Mouse (Mus musculus): ENCODE measurements around the gene Vmp1. TPM values are rescaled to one million over a fixed set of nuclear protein-coding genes. Genes with fewer than 3 reads are reported as not detected.

The Vmp1 gene
- polyA plus RNA-seq, 1 experiment from 2014 or later, result 101 TPM

- Histone ChIP-seq H3K27ac (ENCODE audit: low read length) (no peak overlapping the region), H3K4me3 (ENCODE audit: low read length) (no peak overlapping the region), H3K36me3 (ENCODE audit: control insufficient read depth, insufficient read depth, low read length) (no peaks in the 10 kb centered on the region), H3K4me2 (ENCODE audit: low read depth, low read length) (no peak overlapping the region), H3K27me3 (ENCODE audit: control insufficient read depth, insufficient read depth, low read depth, low read length) (no peaks in the 10 kb centered on the region), H3K4me1 (replicated peaks; ENCODE audit: control insufficient read depth, insufficient read depth, low read length) (peaks cover 19% of the 10 kb centered on the region), H3K9ac (ENCODE audit: low read length) (no peak overlapping the region), H3K9me3 (ENCODE audit: control insufficient read depth, low read length) (no peaks in the 10 kb centered on the region)
- ATAC-seq (ENCODE audit: low read depth), result no peak
- 71% methylated on average over 3 of the region's 3 CpGs for WGBS
Observed at GRCm38 (mm10) chr11:86681423-86681822, 2.2 kb downstream of the Vmp1 start.

DNA sequence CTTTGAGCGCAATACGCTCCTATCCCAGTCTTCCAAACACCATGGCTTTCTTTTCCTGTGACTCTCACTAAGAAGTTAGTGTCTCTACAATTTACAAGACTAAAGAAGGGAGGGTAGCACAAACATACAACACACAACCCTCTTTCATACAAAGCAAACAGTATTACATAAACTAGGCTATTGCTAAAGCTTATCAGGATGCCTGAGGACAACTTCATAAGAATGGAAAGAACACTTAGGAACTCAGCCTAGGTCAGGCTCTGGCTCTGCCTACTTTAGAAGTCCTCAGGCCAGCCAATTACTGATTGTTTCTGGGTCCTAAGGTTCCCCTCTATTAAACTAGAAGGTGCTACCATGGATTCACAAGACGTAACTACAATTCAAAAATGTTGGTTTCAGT lies 2.9 kb downstream of the Vmp1 start:
- Histone ChIP-seq H3K36me3 (ENCODE audit: control insufficient read depth, insufficient read depth, low read length) (no peaks in the 10 kb centered on the region), H3K9ac (ENCODE audit: low read length) (no peak overlapping the region), H3K27me3 (ENCODE audit: control insufficient read depth, insufficient read depth, low read depth, low read length) (no peaks in the 10 kb centered on the region), H3K4me3 (ENCODE audit: low read length) (no peak overlapping the region), H3K27ac (ENCODE audit: low read length) (no peak overlapping the region), H3K4me1 (replicated peaks; ENCODE audit: control insufficient read depth, insufficient read depth, low read length) (peaks cover 19% of the 10 kb centered on the region), H3K9me3 (ENCODE audit: control insufficient read depth, low read length) (no peaks in the 10 kb centered on the region), H3K4me2 (ENCODE audit: low read depth, low read length) (no peak overlapping the region)
- no peak for ATAC-seq (ENCODE audit: low read depth)
- 90% methylated on average over 3 of the region's 3 CpGs for WGBS

GRCm38 (mm10) chr11:86678957-86679356 lies 4.7 kb downstream of the Vmp1 start:
- Histone ChIP-seq H3K9ac (ENCODE audit: low read length) (no peak overlapping the region), H3K4me3 (ENCODE audit: low read length) (no peak overlapping the region), H3K4me2 (ENCODE audit: low read depth, low read length) (no peak overlapping the region), H3K27me3 (ENCODE audit: control insufficient read depth, insufficient read depth, low read depth, low read length) (no peaks in the 10 kb centered on the region), H3K27ac (ENCODE audit: low read length) (no peak overlapping the region), H3K9me3 (ENCODE audit: control insufficient read depth, low read length) (no peaks in the 10 kb centered on the region), H3K4me1 (replicated peaks; ENCODE audit: control insufficient read depth, insufficient read depth, low read length) (peaks cover 9% of the 10 kb centered on the region), H3K36me3 (ENCODE audit: control insufficient read depth, insufficient read depth, low read length) (no peaks in the 10 kb centered on the region)
- ATAC-seq (ENCODE audit: low read depth), result no peak
- WGBS, result 68% methylated on average over 5 of the region's 5 CpGs

DNA sequence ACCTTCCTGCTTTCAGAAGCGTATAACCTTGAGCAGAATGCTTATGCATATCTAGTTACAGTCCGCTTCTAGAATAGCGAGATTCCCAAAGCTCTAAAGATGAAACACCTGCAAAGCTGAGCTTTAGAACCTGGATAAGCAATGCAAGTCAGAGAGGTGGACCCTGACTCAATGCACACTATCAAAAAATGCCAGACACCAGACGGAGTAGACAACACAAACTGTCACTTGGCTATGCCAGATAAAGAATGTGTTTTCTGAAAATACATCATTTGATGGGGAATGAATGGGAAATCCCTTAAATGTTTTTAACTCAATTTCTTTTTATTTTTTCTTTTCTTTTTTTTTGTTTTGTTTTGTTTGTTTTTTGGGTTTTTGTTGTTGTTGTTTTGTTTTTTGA lies 8.1 kb downstream of the Vmp1 start:
- no peak overlapping the region for H3K27ac ChIP-seq (ENCODE audit: low read length)
- no peak for ATAC-seq (ENCODE audit: low read depth)
- H3K9ac ChIP-seq (ENCODE audit: low read length), result no peak overlapping the region
- H3K4me3 ChIP-seq (ENCODE audit: low read length), result no peak overlapping the region
- H3K4me2 ChIP-seq (ENCODE audit: low read depth, low read length), result no peak overlapping the region
- no peaks in the 10 kb centered on the region for H3K9me3 ChIP-seq (ENCODE audit: control insufficient read depth, low read length)
- 83% methylated on average over 4 of the region's 4 CpGs for WGBS
- no peaks in the 10 kb centered on the region for H3K4me1 ChIP-seq (replicated peaks; ENCODE audit: control insufficient read depth, insufficient read depth, low read length)
- no peaks in the 10 kb centered on the region for H3K27me3 ChIP-seq (ENCODE audit: control insufficient read depth, insufficient read depth, low read depth, low read length)
- H3K36me3 ChIP-seq (ENCODE audit: control insufficient read depth, insufficient read depth, low read length), result no peaks in the 10 kb centered on the region

- no peaks in the 10 kb centered on the region for H3K27me3 ChIP-seq (ENCODE audit: control insufficient read depth, insufficient read depth, low read depth, low read length)
- H3K27ac ChIP-seq (ENCODE audit: low read length), result no peak overlapping the region
- ATAC-seq (ENCODE audit: low read depth), result no peak
- H3K4me3 ChIP-seq (ENCODE audit: low read length), result no peak overlapping the region
- H3K4me1 ChIP-seq (replicated peaks; ENCODE audit: control insufficient read depth, insufficient read depth, low read length), result no peaks in the 10 kb centered on the region
- WGBS, result 68% methylated on average over 3 of the region's 3 CpGs
- H3K4me2 ChIP-seq (ENCODE audit: low read depth, low read length), result no peak overlapping the region
- no peaks in the 10 kb centered on the region for H3K9me3 ChIP-seq (ENCODE audit: control insufficient read depth, low read length)
- H3K36me3 ChIP-seq (ENCODE audit: control insufficient read depth, insufficient read depth, low read length), result no peaks in the 10 kb centered on the region
- H3K9ac ChIP-seq (ENCODE audit: low read length), result no peak overlapping the region
Observed at GRCm38 (mm10) chr11:86672772-86673171, 10.9 kb downstream of the Vmp1 start.

DNA sequence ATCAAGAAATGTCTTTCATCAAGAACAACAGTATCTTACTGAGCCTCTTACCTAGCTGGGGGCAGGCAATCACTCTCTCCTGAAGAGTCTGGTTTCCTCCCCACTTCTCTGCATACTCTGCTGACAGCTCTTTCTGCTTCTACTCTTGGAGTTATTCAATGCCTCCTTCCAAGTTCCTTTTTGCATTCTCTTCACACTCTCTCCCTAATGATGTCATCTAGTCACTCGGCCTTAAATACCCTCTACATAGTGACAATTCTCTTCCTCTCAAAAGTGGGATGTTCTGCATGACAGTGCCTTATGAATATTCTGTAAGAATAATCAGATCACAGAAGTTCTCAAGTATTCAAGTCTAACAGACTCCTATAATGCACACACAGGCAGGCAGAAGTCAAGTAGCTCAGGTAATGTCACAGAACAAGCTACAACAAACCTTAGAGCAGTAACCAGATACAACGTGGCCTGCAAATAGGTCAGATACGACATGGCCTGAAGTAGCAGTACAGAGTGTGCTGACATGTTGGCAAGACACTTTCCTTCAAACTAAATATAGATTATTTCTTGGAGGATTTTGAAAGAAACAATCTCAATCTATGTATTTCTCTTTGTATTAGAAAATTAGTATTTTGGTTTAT lies 12.5 kb downstream of the Vmp1 start:
- WGBS, result 60% methylated on average over 3 of the region's 3 CpGs
- Histone ChIP-seq H3K36me3 (ENCODE audit: control insufficient read depth, insufficient read depth, low read length) (no peaks in the 10 kb centered on the region), H3K4me1 (replicated peaks; ENCODE audit: control insufficient read depth, insufficient read depth, low read length) (no peaks in the 10 kb centered on the region), H3K27ac (ENCODE audit: low read length) (no peak overlapping the region), H3K4me2 (ENCODE audit: low read depth, low read length) (no peak overlapping the region), H3K9ac (ENCODE audit: low read length) (no peak overlapping the region), H3K4me3 (ENCODE audit: low read length) (no peak overlapping the region), H3K27me3 (ENCODE audit: control insufficient read depth, insufficient read depth, low read depth, low read length) (no peaks in the 10 kb centered on the region), H3K9me3 (ENCODE audit: control insufficient read depth, low read length) (no peaks in the 10 kb centered on the region)
- ATAC-seq (ENCODE audit: low read depth), result no peak

GRCm38 (mm10) chr11:86668169-86668568 lies 15.5 kb downstream of the Vmp1 start:
- WGBS, result 86% methylated on average over 3 of the region's 3 CpGs
- Histone ChIP-seq H3K27me3 (ENCODE audit: control insufficient read depth, insufficient read depth, low read depth, low read length) (no peaks in the 10 kb centered on the region), H3K4me1 (replicated peaks; ENCODE audit: control insufficient read depth, insufficient read depth, low read length) (no peaks in the 10 kb centered on the region), H3K4me2 (ENCODE audit: low read depth, low read length) (no peak overlapping the region), H3K4me3 (ENCODE audit: low read length) (no peak overlapping the region), H3K27ac (ENCODE audit: low read length) (no peak overlapping the region), H3K36me3 (ENCODE audit: control insufficient read depth, insufficient read depth, low read length) (peaks cover 3% of the 10 kb centered on the region), H3K9ac (ENCODE audit: low read length) (no peak overlapping the region), H3K9me3 (ENCODE audit: control insufficient read depth, low read length) (no peaks in the 10 kb centered on the region)
- no peak for ATAC-seq (ENCODE audit: low read depth)

GRCm38 (mm10) chr11:86667553-86667952 lies 16.1 kb downstream of the Vmp1 start:
- H3K27ac ChIP-seq (ENCODE audit: low read length), result no peak overlapping the region
- no peak overlapping the region for H3K4me3 ChIP-seq (ENCODE audit: low read length)
- H3K36me3 ChIP-seq (ENCODE audit: control insufficient read depth, insufficient read depth, low read length), result peaks cover 3% of the 10 kb centered on the region
- no peak for ATAC-seq (ENCODE audit: low read depth)
- H3K9me3 ChIP-seq (ENCODE audit: control insufficient read depth, low read length), result no peaks in the 10 kb centered on the region
- H3K27me3 ChIP-seq (ENCODE audit: control insufficient read depth, insufficient read depth, low read depth, low read length), result no peaks in the 10 kb centered on the region
- H3K4me2 ChIP-seq (ENCODE audit: low read depth, low read length), result no peak overlapping the region
- H3K9ac ChIP-seq (ENCODE audit: low read length), result no peak overlapping the region
- no peaks in the 10 kb centered on the region for H3K4me1 ChIP-seq (replicated peaks; ENCODE audit: control insufficient read depth, insufficient read depth, low read length)
- 86% methylated on average over 2 of the region's 2 CpGs for WGBS

DNA sequence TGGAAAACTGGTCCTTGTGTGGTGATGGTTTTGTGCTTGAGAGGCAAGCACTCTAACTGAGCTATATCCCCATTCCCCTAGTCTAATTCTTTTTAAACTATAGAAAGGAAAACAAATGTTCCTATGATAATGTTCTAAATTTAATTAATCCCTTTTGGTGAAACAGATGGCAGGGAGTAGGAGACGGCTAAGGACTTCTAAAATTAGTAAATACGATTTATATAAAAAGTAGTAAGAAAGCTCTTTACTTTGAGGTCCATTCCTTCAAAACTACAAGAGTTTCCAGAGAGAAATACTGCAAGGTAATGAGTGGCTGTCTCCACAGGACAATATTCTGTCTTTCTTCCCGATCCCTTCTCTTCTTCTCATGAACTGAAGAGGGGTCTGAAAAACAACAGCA lies 19.2 kb downstream of the Vmp1 start:
- WGBS, result 85% methylated on average over 3 of the region's 3 CpGs
- no peak for ATAC-seq (ENCODE audit: low read depth)

GRCm38 (mm10) chr11:86663977-86664376 lies 19.7 kb downstream of the Vmp1 start:
- Histone ChIP-seq H3K27me3 (ENCODE audit: control insufficient read depth, insufficient read depth, low read depth, low read length) (no peaks in the 10 kb centered on the region), H3K9ac (ENCODE audit: low read length) (no peak overlapping the region), H3K4me3 (ENCODE audit: low read length) (no peak overlapping the region), H3K9me3 (ENCODE audit: control insufficient read depth, low read length) (no peaks in the 10 kb centered on the region), H3K36me3 (ENCODE audit: control insufficient read depth, insufficient read depth, low read length) (peaks cover 3% of the 10 kb centered on the region), H3K27ac (ENCODE audit: low read length) (no peak overlapping the region), H3K4me2 (ENCODE audit: low read depth, low read length) (no peak overlapping the region), H3K4me1 (replicated peaks; ENCODE audit: control insufficient read depth, insufficient read depth, low read length) (no peaks in the 10 kb centered on the region)
- no peak for ATAC-seq (ENCODE audit: low read depth)

More for the DNA sequence above, 19.2 kb downstream of the Vmp1 start:
- H3K4me3 ChIP-seq (ENCODE audit: low read length), result no peak overlapping the region
- no peaks in the 10 kb centered on the region for H3K27me3 ChIP-seq (ENCODE audit: control insufficient read depth, insufficient read depth, low read depth, low read length)
- no peaks in the 10 kb centered on the region for H3K4me1 ChIP-seq (replicated peaks; ENCODE audit: control insufficient read depth, insufficient read depth, low read length)
- no peaks in the 10 kb centered on the region for H3K9me3 ChIP-seq (ENCODE audit: control insufficient read depth, low read length)
- no peak overlapping the region for H3K27ac ChIP-seq (ENCODE audit: low read length)
- H3K4me2 ChIP-seq (ENCODE audit: low read depth, low read length), result no peak overlapping the region
- no peak overlapping the region for H3K9ac ChIP-seq (ENCODE audit: low read length)
- peaks cover 3% of the 10 kb centered on the region for H3K36me3 ChIP-seq (ENCODE audit: control insufficient read depth, insufficient read depth, low read length)
